Mouse (Mus musculus): ENCODE measurements around the gene Gimap8.

GRCm38 (mm10) chr6:48626464-48626863 is 20.6 kb upstream of the Gimap8 start, which contains the start of gene AI854703:
- no peak for TF ChIP-seq GATA1 (IDR thresholded peaks at IDR 0.05; ENCODE audit: borderline replicate concordance, low read length)
- TF ChIP-seq FLI1 (IDR thresholded peaks at IDR 0.05; ENCODE audit: low read length), result no peak

Data from megakaryocyte, embryonic 14.5 days (primary cell).